Mouse (Mus musculus): ENCODE data around the gene Tbrg4.

DNA sequence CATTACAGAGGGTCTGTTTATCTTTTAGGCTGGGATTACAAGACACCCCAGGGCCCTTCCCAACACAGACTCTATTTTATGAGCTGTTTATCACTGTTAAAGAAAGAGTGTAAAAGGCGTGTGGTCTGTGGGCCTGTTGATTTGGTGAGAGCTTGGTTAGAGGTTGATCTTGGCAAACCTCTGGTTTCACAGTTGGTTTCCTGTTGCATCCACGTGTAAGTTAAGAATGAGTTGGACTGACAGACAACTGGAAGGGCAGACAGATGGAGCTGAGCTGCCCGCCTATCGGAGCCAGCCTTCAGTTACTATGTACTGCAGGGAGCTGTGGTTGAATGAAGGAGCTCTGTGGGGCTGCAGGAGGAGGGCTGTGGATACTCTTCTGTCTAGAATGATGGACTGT, 59.4 kb downstream of the Tbrg4 start:
- no peak for TF ChIP-seq CTCF (IDR thresholded peaks at IDR 0.05; ENCODE audit: low read depth)
- no peak for TF ChIP-seq EP300 (IDR thresholded peaks at IDR 0.05; ENCODE audit: low read depth)

Measured in liver, postnatal 0 days (tissue).